ENCODE assay signal across 7 mouse cellular contexts in genomic region chr8:94916960-94917324, GRCm38 (mm10). TPM values are rescaled to one million over a fixed set of nuclear protein-coding genes. Genes with fewer than 3 reads are reported as not detected.
DNase-seq lines count a peak whose midpoint lies in the region; ATAC-seq and TF ChIP-seq lines count a peak whose summit lies in the region.

No protein-coding gene starts in this region.

- H3K9me3 ChIP-seq in megakaryocyte, embryonic 14.5 days, result peaks cover 12% of the 10 kb centered on the region
- no peaks in the 10 kb centered on the region for H3K9me3 ChIP-seq in forebrain, embryonic 12.5 days
- no peaks in the 10 kb centered on the region for H3K9me3 ChIP-seq in limb, embryonic 14.5 days (ENCODE audit: control insufficient read depth, low read length)
- no peaks in the 10 kb centered on the region for H3K9me3 ChIP-seq in stomach, embryonic 15.5 days

- peak overlapping the region; percentile 82 for H3K4me2 ChIP-seq in forebrain, embryonic 12.5 days
- peak overlapping the region; percentile 57 for H3K4me2 ChIP-seq in limb, embryonic 14.5 days (replicated peaks; ENCODE audit: low read depth, low read length, severe bottlenecking)
- peak overlapping the region; percentile 81 for H3K4me2 ChIP-seq in stomach, embryonic 15.5 days

- H3K27me3 ChIP-seq in megakaryocyte, embryonic 14.5 days (replicated peaks), result peaks cover 92% of the 10 kb centered on the region
- peaks cover 43% of the 10 kb centered on the region for H3K27me3 ChIP-seq in forebrain, embryonic 12.5 days
- H3K27me3 ChIP-seq in limb, embryonic 14.5 days (ENCODE audit: control insufficient read depth, insufficient read depth, low read length), result no peaks in the 10 kb centered on the region
- H3K27me3 ChIP-seq in stomach, embryonic 15.5 days (replicated peaks), result no peaks in the 10 kb centered on the region

- H3K9ac ChIP-seq in forebrain, embryonic 12.5 days, result peak overlapping the region; percentile 48; the same call in 1 of the 2 replicates
- H3K9ac ChIP-seq in limb, embryonic 14.5 days (ENCODE audit: low read depth, low read length, severe bottlenecking), result peak overlapping the region; percentile 95
- H3K9ac ChIP-seq in stomach, embryonic 15.5 days, result peak overlapping the region; percentile 25; the same call in 1 of the 2 replicates

- no peak for ATAC-seq in megakaryocyte, adult 5-6 weeks (ENCODE audit: poor library complexity, severe bottlenecking)
- no peak; the same call in none of the 2 replicates for ATAC-seq in forebrain, embryonic 12.5 days (ENCODE audit: low FRiP score)
- ATAC-seq in limb, embryonic 14.5 days (ENCODE audit: low FRiP score, low read depth), result peak; percentile 15
- peak; percentile 9; the same call in 1 of the 2 replicates for ATAC-seq in stomach, embryonic 15.5 days (ENCODE audit: insufficient read depth, low FRiP score, low read depth)
- no peak for ATAC-seq in megakaryocyte progenitor cell, adult 5-6 weeks (replicated peaks; ENCODE audit: poor library complexity)

- peaks cover 57% of the 10 kb centered on the region for H3K4me1 ChIP-seq in megakaryocyte, embryonic 14.5 days
- peaks cover 43% of the 10 kb centered on the region for H3K4me1 ChIP-seq in forebrain, embryonic 12.5 days
- peaks cover 43% of the 10 kb centered on the region for H3K4me1 ChIP-seq in limb, embryonic 14.5 days (ENCODE audit: control insufficient read depth, insufficient read depth, low read length)
- peaks cover 38% of the 10 kb centered on the region for H3K4me1 ChIP-seq in stomach, embryonic 15.5 days

- H3K27ac ChIP-seq in forebrain, embryonic 12.5 days, result 0 out of 2 replicates have a peak overlapping the region, but pooled peaks have one; percentile 33
- H3K27ac ChIP-seq in limb, embryonic 14.5 days (replicated peaks; ENCODE audit: low read depth, low read length), result peak overlapping the region; percentile 91
- peak overlapping the region; percentile 74 for H3K27ac ChIP-seq in stomach, embryonic 15.5 days

- H3K36me3 ChIP-seq in megakaryocyte, embryonic 14.5 days (replicated peaks; ENCODE audit: low read length), result no peaks in the 10 kb centered on the region
- no peaks in the 10 kb centered on the region for H3K36me3 ChIP-seq in forebrain, embryonic 12.5 days (replicated peaks)
- peaks cover 22% of the 10 kb centered on the region for H3K36me3 ChIP-seq in limb, embryonic 14.5 days (ENCODE audit: control insufficient read depth, insufficient read depth, low read length)
- H3K36me3 ChIP-seq in stomach, embryonic 15.5 days, result no peaks in the 10 kb centered on the region

- TF ChIP-seq POLR2A in limb, embryonic 14.5 days (IDR thresholded peaks at IDR 0.05; ENCODE audit: borderline replicate concordance, extremely low read depth, insufficient read depth, insufficient read length), result no peak

- H3K4me3 ChIP-seq in megakaryocyte, embryonic 14.5 days (replicated peaks), result peak overlapping the region; percentile 91
- peak overlapping the region; percentile 69 for H3K4me3 ChIP-seq in forebrain, embryonic 12.5 days (replicated peaks)
- H3K4me3 ChIP-seq in limb, embryonic 14.5 days (replicated peaks; ENCODE audit: low read length), result peak overlapping the region; percentile 81
- peak overlapping the region; percentile 82 for H3K4me3 ChIP-seq in stomach, embryonic 15.5 days (replicated peaks)

- DNase-seq in limb, embryonic 14.5 days (ENCODE audit: low spot score), result peak; percentile 58
- DNase-seq in frontal cortex, postnatal 25 days (ENCODE audit: low spot score in 2 of 2), result no peak

- 10% methylated on average over 10 of the region's 10 CpGs for WGBS in forebrain, embryonic 12.5 days
- WGBS in limb, embryonic 14.5 days, result 2% methylated on average over 10 of the region's 10 CpGs
- WGBS in stomach, embryonic 15.5 days, result 4% methylated on average over 10 of the region's 10 CpGs

RNA-seq across cellular contexts. Expression of gene Ccdc102a, which starts 1.0 kb away (rescaled TPM):
- 0.73 and 1.4 TPM in 2 replicates for polyA plus RNA-seq in megakaryocyte, embryonic 14.5 days (2012; ENCODE audit: insufficient read depth, low replicate concordance)
- total RNA-seq in megakaryocyte, adult 5-6 weeks (2015), result 1.8 and 3.3 TPM in 2 replicates
- 9.1 and 10.7 TPM in 2 replicates for total RNA-seq in megakaryocyte, adult 5-6 weeks (2017)
- 11.8 and 15.9 TPM in 2 replicates for polyA plus RNA-seq in forebrain, embryonic 12.5 days (2016; fragmentation: Nextera tagmentation; extraction: Ambion mirVana)
- polyA plus RNA-seq in limb, embryonic 14.5 days (2012; rRNA removed), result 60.1 and 60.7 TPM in 2 replicates
- 52.9 and 66.3 TPM in 2 replicates for polyA plus RNA-seq in limb, embryonic 14.5 days (2014; fragmentation: Nextera tagmentation; extraction: Ambion mirVana)
- 25.8 and 26.5 TPM in 2 replicates for polyA plus RNA-seq in stomach, embryonic 15.5 days (2015; fragmentation: Nextera tagmentation; extraction: Ambion mirVana)
- total RNA-seq in megakaryocyte progenitor cell, adult 5-6 weeks (2015), result 0.25 and 0.32 TPM in 2 replicates
- 1.2 and 1.3 TPM in 2 replicates for total RNA-seq in megakaryocyte progenitor cell, adult 5-6 weeks (2017)

RNA-seq across cellular contexts. Expression of gene Adgrg5, which starts 6.6 kb away (rescaled TPM):
- 1.2 and 1.8 TPM in 2 replicates for polyA plus RNA-seq in megakaryocyte, embryonic 14.5 days (2012; ENCODE audit: insufficient read depth, low replicate concordance)
- total RNA-seq in megakaryocyte, adult 5-6 weeks (2015), result 0.58 and 2.4 TPM in 2 replicates
- total RNA-seq in megakaryocyte, adult 5-6 weeks (2017), result 0.45 and 1.2 TPM in 2 replicates
- polyA plus RNA-seq in forebrain, embryonic 12.5 days (2016; fragmentation: Nextera tagmentation; extraction: Ambion mirVana), result not detected in 2 replicates
- polyA plus RNA-seq in limb, embryonic 14.5 days (2012; rRNA removed), result 0.45 and 0.90 TPM in 2 replicates
- 0.23 and 0.33 TPM in 2 replicates for polyA plus RNA-seq in limb, embryonic 14.5 days (2014; fragmentation: Nextera tagmentation; extraction: Ambion mirVana)
- 0.59 and 0.65 TPM in 2 replicates for polyA plus RNA-seq in stomach, embryonic 15.5 days (2015; fragmentation: Nextera tagmentation; extraction: Ambion mirVana)
- 0.17 TPM in 1 of 2 replicates, not detected in the other for total RNA-seq in megakaryocyte progenitor cell, adult 5-6 weeks (2015)
- not detected in 2 replicates for total RNA-seq in megakaryocyte progenitor cell, adult 5-6 weeks (2017)

RNA-seq across cellular contexts. Expression of gene Dok4, which starts 40.8 kb away (rescaled TPM):
- 0.81 and 1.1 TPM in 2 replicates for polyA plus RNA-seq in megakaryocyte, embryonic 14.5 days (2012; ENCODE audit: insufficient read depth, low replicate concordance)
- 0.75 TPM in 1 of 2 replicates, not detected in the other for total RNA-seq in megakaryocyte, adult 5-6 weeks (2015)
- total RNA-seq in megakaryocyte, adult 5-6 weeks (2017), result 0.69 and 0.92 TPM in 2 replicates
- polyA plus RNA-seq in forebrain, embryonic 12.5 days (2016; fragmentation: Nextera tagmentation; extraction: Ambion mirVana), result 22.0 and 25.1 TPM in 2 replicates
- polyA plus RNA-seq in limb, embryonic 14.5 days (2012; rRNA removed), result 29.1 and 35.8 TPM in 2 replicates
- polyA plus RNA-seq in limb, embryonic 14.5 days (2014; fragmentation: Nextera tagmentation; extraction: Ambion mirVana), result 23.3 and 26.9 TPM in 2 replicates
- polyA plus RNA-seq in stomach, embryonic 15.5 days (2015; fragmentation: Nextera tagmentation; extraction: Ambion mirVana), result 26.9 and 29.8 TPM in 2 replicates
- total RNA-seq in megakaryocyte progenitor cell, adult 5-6 weeks (2015), result 0.49 TPM in 1 of 2 replicates, not detected in the other
- total RNA-seq in megakaryocyte progenitor cell, adult 5-6 weeks (2017), result 0.14 and 0.37 TPM in 2 replicates

RNA-seq across cellular contexts. Expression of gene Adgrg1, which starts 57.6 kb away (rescaled TPM):
- 388 and 1,147 TPM in 2 replicates for polyA plus RNA-seq in megakaryocyte, embryonic 14.5 days (2012; ENCODE audit: insufficient read depth, low replicate concordance)
- 7.3 and 7.8 TPM in 2 replicates for total RNA-seq in megakaryocyte, adult 5-6 weeks (2015)
- total RNA-seq in megakaryocyte, adult 5-6 weeks (2017), result 2.8 and 14.0 TPM in 2 replicates
- 180 and 222 TPM in 2 replicates for polyA plus RNA-seq in forebrain, embryonic 12.5 days (2016; fragmentation: Nextera tagmentation; extraction: Ambion mirVana)
- polyA plus RNA-seq in limb, embryonic 14.5 days (2012; rRNA removed), result 25.6 and 35.2 TPM in 2 replicates
- polyA plus RNA-seq in limb, embryonic 14.5 days (2014; fragmentation: Nextera tagmentation; extraction: Ambion mirVana), result 17.6 and 20.4 TPM in 2 replicates
- 42.7 and 47.9 TPM in 2 replicates for polyA plus RNA-seq in stomach, embryonic 15.5 days (2015; fragmentation: Nextera tagmentation; extraction: Ambion mirVana)
- total RNA-seq in megakaryocyte progenitor cell, adult 5-6 weeks (2015), result 88.4 and 140 TPM in 2 replicates
- total RNA-seq in megakaryocyte progenitor cell, adult 5-6 weeks (2017), result 48.8 and 85.6 TPM in 2 replicates

RNA-seq across cellular contexts. Expression of gene Polr2c, which starts 59.7 kb away (rescaled TPM):
- 15.3 and 21.3 TPM in 2 replicates for polyA plus RNA-seq in megakaryocyte, embryonic 14.5 days (2012; ENCODE audit: insufficient read depth, low replicate concordance)
- 44.1 and 46.4 TPM in 2 replicates for total RNA-seq in megakaryocyte, adult 5-6 weeks (2015)
- 40.3 and 43.5 TPM in 2 replicates for total RNA-seq in megakaryocyte, adult 5-6 weeks (2017)
- 144 and 147 TPM in 2 replicates for polyA plus RNA-seq in forebrain, embryonic 12.5 days (2016; fragmentation: Nextera tagmentation; extraction: Ambion mirVana)
- polyA plus RNA-seq in limb, embryonic 14.5 days (2012; rRNA removed), result 129 and 135 TPM in 2 replicates
- 135 and 140 TPM in 2 replicates for polyA plus RNA-seq in limb, embryonic 14.5 days (2014; fragmentation: Nextera tagmentation; extraction: Ambion mirVana)
- polyA plus RNA-seq in stomach, embryonic 15.5 days (2015; fragmentation: Nextera tagmentation; extraction: Ambion mirVana), result 133 and 134 TPM in 2 replicates
- total RNA-seq in megakaryocyte progenitor cell, adult 5-6 weeks (2015), result 64.3 and 66.4 TPM in 2 replicates
- 55.2 and 65.0 TPM in 2 replicates for total RNA-seq in megakaryocyte progenitor cell, adult 5-6 weeks (2017)

Comparison
In these comparisons a context has a peak if more than half of its experiments do, and no peak if none do; other contexts are left out.
1. ATAC-seq: peak in limb, embryonic 14.5 days (single experiment) and stomach, embryonic 15.5 days (single experiment); none in megakaryocyte, adult 5-6 weeks (single experiment), forebrain, embryonic 12.5 days (single experiment) and megakaryocyte progenitor cell, adult 5-6 weeks (single experiment).
2. H3K27ac ChIP-seq: peak in every context shown above with its lines; median percentile 91 in limb, embryonic 14.5 days; 74 in stomach, embryonic 15.5 days; 33 in forebrain, embryonic 12.5 days.
3. H3K9ac ChIP-seq: peak in every context shown above with its lines; median percentile 95 in limb, embryonic 14.5 days; 48 in forebrain, embryonic 12.5 days; 25 in stomach, embryonic 15.5 days.
4. RNA of gene Dok4, which starts 40.8 kb away (polyA plus RNA-seq): 23.3 to 35.8 TPM in limb, embryonic 14.5 days, 26.9 to 29.8 TPM in stomach, embryonic 15.5 days and 22.0 to 25.1 TPM in forebrain, embryonic 12.5 days; 0.81 to 1.1 TPM in megakaryocyte, embryonic 14.5 days; every median in the first group is over 10 times any median in the second.
5. Peak in every context shown above with its lines, with median percentiles within 50 percentile points of each other: H3K4me3 ChIP-seq and H3K4me2 ChIP-seq.